Mouse (Mus musculus) liver, embryonic 15.5 days (tissue): Measurements from ENCODE around the gene Gm10037. TPM values are rescaled to one million over a fixed set of nuclear protein-coding genes. Genes with fewer than 3 reads are reported as not detected.
"Not testable (repeated sequence)": the region's sequence is repeated elsewhere in the genome, so short reads cannot be mapped to it uniquely, and the experiment has no call there.

Experiments used
- ATAC-seq: fragments of 200-750 bp; cut with Nextera tagmentation; 2 replicates; pipeline ENCODE4 v1.8.0; 2017; ENCODE audit warnings: moderate number of reproducible peaks, mild to moderate bottlenecking, moderate library complexity; ENCODE audit not compliant: insufficient read depth
- H3K27ac ChIP-seq: fragments of 300-500 bp; sonication (generic); replicated peaks from 2 replicates; pipeline ENCODE4 v1.5.1; 2015; ENCODE audit warnings: mild to moderate bottlenecking, inconsistent platforms
- H3K27me3 ChIP-seq: fragments of 300-500 bp; sonication (generic); 2 replicates; pipeline ENCODE4 v1.6.1; 2015; ENCODE audit warnings: mild to moderate bottlenecking, inconsistent platforms
- H3K36me3 ChIP-seq: fragments of 300-500 bp; sonication (generic); replicated peaks from 2 replicates; pipeline ENCODE4 v1.6.1; 2015; ENCODE audit warnings: moderate library complexity, mild to moderate bottlenecking, inconsistent platforms
- H3K4me1 ChIP-seq: fragments of 300-500 bp; sonication (generic); replicated peaks from 2 replicates; pipeline ENCODE4 v1.6.1; 2015; ENCODE audit warnings: inconsistent platforms
- H3K4me2 ChIP-seq: fragments of 300-500 bp; sonication (generic); 2 replicates; pipeline ENCODE4 v1.6.1; 2015; ENCODE audit warnings: moderate library complexity, mild to moderate bottlenecking, inconsistent platforms
- H3K4me3 ChIP-seq: fragments of 300-500 bp; sonication (generic); replicated peaks from 2 replicates; pipeline ENCODE4 v1.5.1; 2015; ENCODE audit warnings: mild to moderate bottlenecking, inconsistent platforms
- H3K9ac ChIP-seq: fragments of 300-500 bp; sonication (generic); 2 replicates; pipeline ENCODE4 v1.6.1; 2015; ENCODE audit warnings: moderate library complexity, mild to moderate bottlenecking, inconsistent platforms
- H3K9me3 ChIP-seq: fragments of 300-500 bp; sonication (generic); replicated peaks from 2 replicates; pipeline ENCODE4 v1.6.1; 2016; ENCODE audit warnings: inconsistent platforms
- WGBS: fragments of 180-500 bp; shearing (Covaris S2); methylation state at CpG from one replicate; pipeline ENCODE4 v1.1.7; 2015; ENCODE audit warnings: mixed read lengths; ENCODE audit not compliant: insufficient replicate concordance; 5-methylcytosine and 5-hydroxymethylcytosine counted together
- polyA plus RNA-seq: library from polyadenylated mRNA; unstranded; fragments of >200 nt; fragmentation: Nextera tagmentation; extraction: Ambion mirVana; gene quantifications from 2 replicates; pipeline ENCODE4 v1.2.1, GENCODE M21; 2015

Gene Gm10037
- 0.18 and 0.31 TPM in 2 replicates for polyA plus RNA-seq

DNA sequence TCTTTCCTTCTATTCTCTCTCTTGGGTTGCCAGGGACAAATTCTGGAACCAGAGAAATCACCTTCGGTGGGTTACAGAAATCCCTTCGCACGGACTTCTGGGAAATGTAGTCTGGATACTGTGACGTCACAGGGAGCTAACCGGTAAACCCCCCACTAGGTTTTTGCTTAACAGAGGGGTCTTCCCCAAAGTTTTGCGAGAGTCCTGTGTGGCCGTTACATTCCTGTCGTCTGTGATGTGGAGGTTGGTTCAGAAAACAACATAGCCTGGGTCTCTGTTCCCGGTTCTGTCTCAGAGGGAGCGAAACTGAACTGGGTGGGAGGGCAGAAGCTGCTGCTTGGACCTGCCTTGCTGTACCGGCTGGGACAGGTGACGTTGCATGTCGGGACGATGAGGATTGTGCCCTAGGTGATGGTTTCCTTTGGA lies at the start of gene Gm10037:
TSS of gene Gm10037 (plus strand) at position 196 of the 426 bp plus-strand sequence.
- Histone ChIP-seq H3K27ac (no peak within 1 kb of the TSS), H3K36me3 (peaks cover 7% of the 10 kb centered on the region), H3K9ac (peak within 1 kb of the TSS; percentile 49), H3K4me3 (peak within 1 kb of the TSS; percentile 63), H3K9me3 (no peaks in the 10 kb centered on the region), H3K4me1 (no peaks in the 10 kb centered on the region; the same call in 1 of the 2 replicates), H3K4me2 (peak within 1 kb of the TSS; percentile 66), H3K27me3 (no peaks in the 10 kb centered on the region)
- ATAC-seq = peak; percentile 57
- WGBS = 2% methylated on average over 14 of the region's 14 CpGs

DNA sequence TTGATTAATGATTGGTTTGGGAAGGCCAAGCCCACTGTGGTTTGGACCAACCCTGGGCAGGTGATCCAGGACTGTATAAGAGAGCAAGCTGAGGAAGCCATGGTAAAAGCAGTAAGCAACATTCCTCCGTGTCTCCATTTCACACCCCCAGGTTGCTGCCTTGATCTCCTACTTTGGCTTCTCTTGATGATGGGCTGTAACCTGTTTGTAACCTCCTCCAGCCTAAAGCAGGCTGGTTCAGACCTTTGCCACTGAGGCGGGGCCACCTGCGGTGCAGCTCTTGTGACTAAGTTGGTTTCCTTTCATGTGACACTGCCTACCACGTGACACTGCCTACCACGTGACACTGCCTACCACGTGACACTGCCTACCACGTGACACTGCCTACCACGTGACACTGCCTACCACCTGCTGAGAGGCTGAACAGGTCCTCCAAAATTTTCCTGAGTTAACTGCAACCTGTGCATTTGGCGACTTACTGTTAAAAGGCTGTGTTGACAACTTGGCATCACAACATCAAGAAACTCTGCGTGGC lies 38.9 kb upstream of the Gm10037 start:
- WGBS = 74% methylated on average over 10 of the region's 10 CpGs
- H3K9me3 ChIP-seq = no peaks in the 10 kb centered on the region
- no peak overlapping the region for H3K4me3 ChIP-seq
- H3K27ac ChIP-seq = no peak overlapping the region
- ATAC-seq = no peak
- H3K4me2 ChIP-seq = no peak overlapping the region
- H3K27me3 ChIP-seq = no peaks in the 10 kb centered on the region
- H3K36me3 ChIP-seq = no peaks in the 10 kb centered on the region
- no peaks in the 10 kb centered on the region for H3K4me1 ChIP-seq
- H3K9ac ChIP-seq = no peak overlapping the region

DNA sequence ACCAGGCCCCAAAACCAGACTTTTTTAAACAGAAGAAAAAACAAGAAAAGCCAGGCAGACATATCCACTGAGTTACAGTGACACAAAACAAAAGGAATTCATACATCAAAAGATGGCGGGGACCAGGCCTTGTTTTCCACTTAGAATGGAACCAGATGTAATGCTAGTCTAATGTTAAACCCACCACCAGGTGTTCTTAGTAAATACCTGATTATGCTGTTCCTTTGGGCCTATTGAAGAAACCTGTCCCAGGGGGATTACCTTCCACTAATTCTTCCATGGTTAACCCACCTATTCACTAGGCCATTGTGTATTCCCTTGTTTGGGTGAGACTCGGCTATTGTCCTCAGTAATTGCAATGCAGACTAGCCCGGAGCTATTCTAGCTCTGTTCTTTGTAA lies 32.3 kb upstream of the Gm10037 start:
- WGBS = 64% methylated on average over 3 of the region's 3 CpGs
- no peaks in the 10 kb centered on the region for H3K9me3 ChIP-seq
- no peak overlapping the region for H3K9ac ChIP-seq

DNA sequence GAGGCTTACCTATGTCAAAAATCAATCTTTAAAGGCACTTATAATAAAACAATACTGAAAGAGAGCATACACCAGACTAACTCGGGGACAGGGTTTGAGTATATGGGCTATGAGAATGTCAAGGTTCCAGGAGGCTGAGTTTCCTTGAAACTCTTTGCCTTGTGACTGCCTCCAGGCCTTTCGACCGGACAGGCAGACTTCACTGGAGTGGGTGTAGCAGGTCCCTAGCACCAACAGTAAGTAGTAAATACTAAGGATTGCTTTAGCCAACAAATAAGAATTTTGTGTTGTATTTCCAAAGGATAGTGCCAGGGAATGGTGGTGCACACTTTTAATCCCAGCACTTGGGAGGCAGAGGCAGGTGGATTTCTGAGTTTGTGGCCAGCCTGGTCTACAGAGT lies 31.8 kb upstream of the Gm10037 start:
- ATAC-seq, H3K4me3 ChIP-seq, H3K4me1 ChIP-seq, H3K36me3 ChIP-seq, H3K9ac ChIP-seq, H3K27me3 ChIP-seq, H3K4me2 ChIP-seq, H3K27ac ChIP-seq, H3K9me3 ChIP-seq: not testable (repeated sequence)
- 57% methylated on average over 3 of the region's 3 CpGs for WGBS

More for the DNA sequence above, 32.3 kb upstream of the Gm10037 start:
- no peak for ATAC-seq
- H3K36me3 ChIP-seq = no peaks in the 10 kb centered on the region
- no peaks in the 10 kb centered on the region for H3K4me1 ChIP-seq
- H3K4me2 ChIP-seq = no peak overlapping the region
- H3K4me3 ChIP-seq = no peak overlapping the region
- H3K27ac ChIP-seq = no peak overlapping the region
- no peaks in the 10 kb centered on the region for H3K27me3 ChIP-seq

DNA sequence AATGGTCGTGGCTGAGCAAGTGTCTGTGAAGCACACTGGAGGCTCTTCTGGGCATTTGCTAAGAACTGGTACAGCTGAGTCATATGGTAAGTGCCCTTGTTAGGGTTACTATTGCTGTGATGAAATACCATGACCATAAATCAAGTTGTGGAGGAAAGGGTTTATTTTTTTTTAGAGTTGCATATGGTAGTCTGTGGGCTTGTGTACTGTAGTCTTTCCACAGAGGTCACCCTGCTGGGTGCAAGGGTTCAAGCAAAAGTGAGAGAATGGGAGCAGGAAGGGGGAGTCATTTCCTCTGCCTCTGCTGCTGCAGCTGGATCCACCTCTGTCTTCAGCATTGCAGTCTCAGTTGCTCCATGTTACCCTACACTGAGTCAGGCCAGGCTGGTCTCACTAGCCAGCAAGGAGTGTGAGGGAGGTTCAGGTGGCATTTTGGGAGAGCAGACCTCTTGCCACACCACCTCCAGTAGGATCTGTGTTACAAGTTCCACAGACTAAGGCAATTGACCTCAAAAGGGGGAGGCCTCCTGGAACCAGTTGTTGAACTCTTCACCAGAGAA lies 19.2 kb upstream of the Gm10037 start:
- Histone ChIP-seq H3K27me3 (no peaks in the 10 kb centered on the region), H3K4me3 (no peak overlapping the region), H3K36me3 (no peaks in the 10 kb centered on the region), H3K9me3 (no peaks in the 10 kb centered on the region), H3K9ac (no peak overlapping the region), H3K4me2 (no peak overlapping the region), H3K27ac (no peak overlapping the region), H3K4me1 (no peaks in the 10 kb centered on the region; the same call in 1 of the 2 replicates)
- 36% methylated on average over 1 of the region's 1 CpGs for WGBS
- ATAC-seq = no peak

DNA sequence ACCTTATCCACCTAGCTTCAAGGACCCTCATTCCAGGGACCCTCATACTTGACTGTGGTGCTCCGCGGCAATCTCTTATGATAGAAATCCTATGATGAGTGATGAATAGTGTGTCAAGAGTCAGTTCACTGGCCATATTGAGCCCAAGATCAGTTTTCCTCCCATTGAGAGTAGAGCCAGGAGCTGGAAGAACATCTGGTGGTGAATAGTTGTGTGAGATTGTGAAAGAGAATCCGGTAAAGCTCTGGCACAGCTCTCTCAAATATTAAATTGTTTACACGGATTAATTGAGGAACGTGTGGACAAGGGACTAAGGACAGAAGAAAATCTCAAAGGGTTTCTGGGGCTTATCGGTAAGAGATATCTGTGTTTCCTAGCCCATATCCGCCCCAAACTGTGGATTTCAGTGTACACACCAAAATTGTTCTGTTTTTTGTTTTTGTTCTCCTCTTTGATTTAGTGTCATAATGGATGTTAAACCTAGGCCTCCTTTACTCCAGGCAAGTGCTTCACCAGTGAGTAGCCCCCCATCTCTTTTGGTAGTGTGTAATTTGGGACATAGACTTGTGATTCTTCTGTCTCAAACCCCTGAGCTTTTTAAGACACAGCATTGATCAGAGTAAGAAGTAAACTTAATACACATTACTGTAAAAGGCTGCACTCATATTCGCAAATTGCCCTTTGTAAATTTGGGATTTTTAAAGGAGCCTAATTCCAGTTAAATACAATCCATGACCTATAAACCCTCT lies 17.8 kb upstream of the Gm10037 start:
- Histone ChIP-seq H3K27me3 (no peaks in the 10 kb centered on the region), H3K4me1 (no peaks in the 10 kb centered on the region; the same call in 1 of the 2 replicates), H3K27ac (peak overlapping the region; percentile 72; the same call in 1 of the 2 replicates), H3K36me3 (no peaks in the 10 kb centered on the region), H3K4me2 (peak overlapping the region; percentile 74), H3K9ac (no peak overlapping the region), H3K4me3 (peak overlapping the region; percentile 75), H3K9me3 (no peaks in the 10 kb centered on the region)
- ATAC-seq = no peak
- 67% methylated on average over 8 of the region's 8 CpGs for WGBS

DNA sequence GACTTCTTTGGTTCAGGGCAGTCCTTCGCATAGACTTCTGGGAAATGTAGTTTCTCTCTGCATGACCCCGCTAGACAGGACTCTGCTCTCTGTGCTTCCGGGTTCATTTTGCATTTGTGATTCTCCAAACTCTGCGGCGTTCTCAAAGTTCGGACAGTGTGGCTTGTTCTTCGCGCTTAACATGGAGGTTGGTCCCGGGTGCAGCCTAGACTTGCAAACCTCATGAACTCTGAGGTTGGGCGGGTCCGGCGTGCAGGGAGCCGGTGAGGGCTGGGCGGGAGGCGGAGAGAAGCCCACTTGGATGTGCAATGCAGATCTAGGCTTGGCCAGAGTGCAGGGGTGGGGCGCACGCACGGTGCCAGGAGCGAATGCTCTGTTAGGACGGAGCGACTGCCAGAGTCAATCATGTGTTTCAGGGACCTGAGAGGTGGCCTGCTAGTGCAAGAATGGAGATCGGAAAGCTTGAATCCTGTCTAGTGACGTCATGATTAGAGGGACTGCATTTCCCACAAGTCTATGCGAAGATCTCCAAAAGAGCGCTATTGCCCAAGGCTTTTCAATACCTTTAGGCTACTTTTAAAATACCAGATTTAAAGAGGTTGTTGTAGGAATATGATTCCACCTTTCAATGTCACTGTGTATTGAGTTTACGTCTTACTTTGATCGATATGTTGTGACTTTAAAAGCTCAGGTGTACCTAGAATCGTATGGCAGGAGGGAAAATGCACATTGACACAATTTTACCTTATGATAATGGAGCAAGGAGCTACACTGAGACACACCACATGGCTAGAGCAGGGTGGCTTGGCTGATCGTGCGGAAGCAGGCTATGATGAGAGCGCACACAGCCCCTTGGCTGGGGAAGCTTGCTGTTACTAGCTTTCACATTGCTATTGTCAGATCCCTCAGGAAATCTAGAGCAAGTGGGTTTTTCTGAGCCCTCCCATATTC lies 16.9 kb upstream of the Gm10037 start, which contains the start of gene Zfp273:
TSS of gene Zfp273 (plus strand) at position 31 of the 951 bp plus-strand sequence.
- peak within 1 kb of the TSS; percentile 72 for H3K27ac ChIP-seq
- H3K4me3 ChIP-seq = peak within 1 kb of the TSS; percentile 75
- whole genome bisulfite sequencing = 4% methylated on average over 31 of the region's 31 CpGs
- peak; percentile 93 for ATAC-seq
- peak within 1 kb of the TSS; percentile 74 for H3K4me2 ChIP-seq
- no peaks in the 10 kb centered on the region; the same call in 1 of the 2 replicates for H3K36me3 ChIP-seq
- no peaks in the 10 kb centered on the region; the same call in 1 of the 2 replicates for H3K4me1 ChIP-seq
- no peaks in the 10 kb centered on the region for H3K9me3 ChIP-seq
- H3K27me3 ChIP-seq = no peaks in the 10 kb centered on the region
- H3K9ac ChIP-seq = peak within 1 kb of the TSS; percentile 43

DNA sequence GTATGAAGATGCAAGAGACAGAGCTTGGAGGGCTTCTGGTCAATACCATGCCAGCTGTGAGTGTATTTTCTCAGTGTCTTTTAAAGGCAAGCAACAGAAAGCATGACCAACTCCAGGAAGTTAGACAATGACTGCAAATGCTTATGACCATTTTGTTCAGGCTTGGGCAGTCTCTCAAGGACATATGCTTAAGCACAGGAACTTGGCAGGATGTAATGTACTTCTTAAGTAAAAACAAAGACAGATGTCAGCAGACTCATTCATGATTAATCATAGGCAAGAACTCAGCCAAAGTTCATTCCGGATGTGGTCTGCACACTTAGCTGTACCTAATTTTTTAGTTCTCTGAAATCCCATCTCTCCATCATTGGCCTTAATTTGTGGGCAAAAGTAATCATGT lies 12.3 kb upstream of the Gm10037 start:
- no peaks in the 10 kb centered on the region for H3K9me3 ChIP-seq
- H3K27me3 ChIP-seq = no peaks in the 10 kb centered on the region
- 60% methylated on average over 1 of the region's 1 CpGs for WGBS
- H3K36me3 ChIP-seq = peaks cover 7% of the 10 kb centered on the region; the same call in 1 of the 2 replicates
- no peak overlapping the region for H3K4me3 ChIP-seq
- no peak overlapping the region for H3K9ac ChIP-seq
- ATAC-seq = no peak
- H3K4me1 ChIP-seq = no peaks in the 10 kb centered on the region; the same call in 1 of the 2 replicates
- H3K4me2 ChIP-seq = no peak overlapping the region
- no peak overlapping the region for H3K27ac ChIP-seq

DNA sequence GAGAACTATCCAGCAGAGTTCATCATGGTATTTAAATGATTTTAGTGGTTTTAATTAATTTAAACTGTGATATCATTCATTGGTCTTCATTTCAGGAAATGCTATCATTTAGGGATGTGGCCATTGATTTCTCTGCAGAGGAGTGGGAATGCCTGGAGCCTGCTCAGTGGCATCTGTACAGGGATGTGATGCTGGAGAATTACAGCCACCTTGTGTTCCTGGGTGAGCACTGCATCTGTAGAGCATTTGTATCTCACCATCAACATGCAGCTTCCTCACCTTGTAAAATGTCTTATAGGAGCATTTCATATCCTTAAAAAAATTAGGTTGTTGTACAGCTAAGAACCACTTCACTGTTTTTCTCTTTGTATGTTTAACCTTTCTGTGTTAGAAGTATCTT lies 2.2 kb downstream of the Gm10037 start:
- not testable (repeated sequence) for H3K4me1 ChIP-seq, H3K36me3 ChIP-seq, H3K27me3 ChIP-seq, H3K4me3 ChIP-seq, H3K4me2 ChIP-seq, ATAC-seq, H3K9ac ChIP-seq, H3K9me3 ChIP-seq, H3K27ac ChIP-seq

DNA sequence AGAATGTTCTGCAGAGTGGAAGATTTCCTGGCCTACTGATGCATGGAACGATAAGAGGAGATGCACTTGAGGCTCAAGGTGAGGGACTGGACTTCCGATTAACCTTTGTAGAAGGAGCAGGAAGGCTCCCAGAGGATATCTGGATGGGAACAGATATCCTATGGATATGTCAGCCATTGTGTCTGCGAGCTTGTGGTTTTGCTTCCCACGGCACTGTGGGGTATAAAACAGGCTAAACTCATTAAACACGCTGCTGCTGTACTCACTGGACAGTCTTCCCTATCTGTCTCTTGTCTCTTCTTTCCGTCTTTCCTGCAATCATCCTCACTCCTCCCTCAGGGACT lies 12.8 kb downstream of the Gm10037 start:
- no peaks in the 10 kb centered on the region for H3K4me1 ChIP-seq
- WGBS = 32% methylated on average over 6 of the region's 6 CpGs
- ATAC-seq = no peak
- no peak overlapping the region for H3K27ac ChIP-seq
- H3K9me3 ChIP-seq = no peaks in the 10 kb centered on the region
- H3K4me3 ChIP-seq = peak overlapping the region; percentile 36; the same call in 1 of the 2 replicates
- H3K9ac ChIP-seq = no peak overlapping the region
- H3K4me2 ChIP-seq = peak overlapping the region; percentile 53
- no peaks in the 10 kb centered on the region for H3K36me3 ChIP-seq
- H3K27me3 ChIP-seq = no peaks in the 10 kb centered on the region
